Mouse (Mus musculus) right cerebral cortex, adult 18-20 months (tissue): ENCODE data around the gene Hipk2.

Experiments used
- DNase-seq: peaks from one replicate; pipeline ENCODE4 v3.0.0; 2022; ENCODE audit warnings: mixed read lengths

Hipk2 gene

DNA sequence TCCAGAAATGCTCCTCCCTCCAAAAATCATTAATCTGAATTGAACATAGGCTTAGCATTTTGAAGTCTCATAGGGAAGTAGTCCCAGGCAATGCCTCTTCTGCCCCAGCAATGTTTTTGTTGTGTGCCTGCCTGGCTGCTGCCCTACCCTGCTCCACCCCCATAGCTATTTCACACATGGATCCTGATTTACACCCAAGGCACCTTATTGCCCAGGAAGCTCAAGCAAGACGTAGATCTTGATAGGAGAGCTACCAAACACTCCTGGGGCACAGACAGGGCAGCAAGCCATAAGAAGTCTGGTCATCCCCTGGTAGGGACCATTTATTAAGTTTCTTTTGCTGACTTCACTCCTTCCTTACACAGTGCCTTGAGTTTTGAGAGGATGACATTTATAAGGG is 88.8 kb downstream of the Hipk2 start:
- no peak for DNase-seq

DNA sequence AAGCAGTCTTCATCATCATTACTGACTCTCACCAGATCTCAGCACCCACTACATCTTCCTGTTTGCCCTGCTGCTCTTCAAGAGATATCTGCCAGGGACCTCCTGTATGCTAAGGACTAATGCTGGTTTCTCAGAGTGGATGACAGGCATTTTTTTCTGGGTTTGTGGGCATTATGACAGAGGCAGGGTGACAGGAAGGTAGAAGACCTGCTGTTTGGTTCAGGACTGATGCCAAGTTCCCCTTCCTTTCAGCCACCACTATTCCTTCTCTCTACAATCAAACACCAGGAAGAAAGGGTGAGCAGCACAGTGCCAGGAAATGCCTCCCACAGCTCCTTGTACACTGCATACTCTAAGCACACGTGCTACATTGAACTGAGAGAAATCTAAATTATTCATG is 90.2 kb downstream of the Hipk2 start:
- DNase-seq, result no peak

DNA sequence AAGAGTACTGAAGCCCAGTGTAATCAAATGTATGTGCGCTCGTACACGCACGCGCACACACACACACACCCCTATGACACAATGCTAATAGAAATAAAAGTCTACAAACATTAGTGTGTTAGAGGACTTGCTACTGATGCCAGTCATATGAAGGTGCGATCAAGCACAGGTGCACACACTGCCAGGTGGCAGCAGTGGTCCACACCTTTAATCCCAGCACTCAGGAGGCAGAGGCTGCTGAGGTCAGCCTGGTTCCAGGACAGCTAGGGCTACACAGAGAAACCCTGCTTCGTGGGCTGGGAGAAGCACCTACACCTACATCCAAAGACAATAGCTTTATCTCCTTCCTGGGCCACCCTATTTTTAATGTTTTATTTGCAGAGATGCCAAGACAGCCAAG is 96.6 kb downstream of the Hipk2 start:
- DNase-seq, result no peak

DNA sequence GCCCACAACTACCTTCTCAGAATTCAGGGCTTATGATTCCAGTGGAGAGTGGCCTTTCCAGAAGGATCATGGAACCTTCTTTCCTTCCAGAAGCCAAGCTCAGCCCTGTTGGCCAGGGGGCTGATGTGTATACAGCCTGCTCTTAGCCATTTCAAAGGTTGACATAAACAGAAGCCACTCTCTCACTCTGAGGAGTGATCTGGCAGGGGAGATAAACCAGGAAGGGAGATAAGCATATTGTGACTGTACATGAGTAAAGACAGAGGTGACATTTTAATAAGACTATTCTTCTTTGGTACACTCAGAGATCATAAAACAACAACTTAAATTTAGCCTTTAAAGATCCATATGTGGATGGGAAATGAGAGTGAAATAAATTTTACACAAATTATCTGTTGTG is 97.1 kb downstream of the Hipk2 start:
- no peak for DNase-seq

DNA sequence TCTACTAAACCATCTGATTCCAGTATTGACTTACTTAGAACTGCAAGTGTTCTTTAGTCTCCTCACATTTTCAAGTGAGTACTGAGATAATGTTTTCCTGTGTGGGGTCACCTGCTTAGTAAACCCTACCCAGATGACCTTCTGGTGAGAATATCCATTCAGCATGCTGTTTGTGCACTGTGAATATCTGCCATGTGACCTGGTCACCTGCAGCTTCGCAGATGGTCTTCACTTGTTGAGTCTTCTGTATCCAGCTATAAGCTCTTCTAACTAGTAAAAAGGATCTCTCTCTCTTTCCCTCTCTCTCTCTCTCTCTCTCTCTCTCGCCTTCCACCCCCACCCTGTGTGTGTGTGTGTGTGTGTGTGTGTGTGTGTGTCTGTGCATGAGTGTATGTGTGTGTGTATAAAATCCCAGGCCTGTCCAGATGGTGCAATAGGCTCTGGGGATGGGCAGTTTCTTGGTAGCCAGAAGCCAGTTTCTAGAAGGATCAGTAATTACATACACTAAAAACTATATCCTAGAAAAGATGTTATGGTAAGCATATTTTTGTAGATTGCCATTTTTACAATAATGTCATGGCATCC is 99.9 kb downstream of the Hipk2 start:
- no peak for DNase-seq

DNA sequence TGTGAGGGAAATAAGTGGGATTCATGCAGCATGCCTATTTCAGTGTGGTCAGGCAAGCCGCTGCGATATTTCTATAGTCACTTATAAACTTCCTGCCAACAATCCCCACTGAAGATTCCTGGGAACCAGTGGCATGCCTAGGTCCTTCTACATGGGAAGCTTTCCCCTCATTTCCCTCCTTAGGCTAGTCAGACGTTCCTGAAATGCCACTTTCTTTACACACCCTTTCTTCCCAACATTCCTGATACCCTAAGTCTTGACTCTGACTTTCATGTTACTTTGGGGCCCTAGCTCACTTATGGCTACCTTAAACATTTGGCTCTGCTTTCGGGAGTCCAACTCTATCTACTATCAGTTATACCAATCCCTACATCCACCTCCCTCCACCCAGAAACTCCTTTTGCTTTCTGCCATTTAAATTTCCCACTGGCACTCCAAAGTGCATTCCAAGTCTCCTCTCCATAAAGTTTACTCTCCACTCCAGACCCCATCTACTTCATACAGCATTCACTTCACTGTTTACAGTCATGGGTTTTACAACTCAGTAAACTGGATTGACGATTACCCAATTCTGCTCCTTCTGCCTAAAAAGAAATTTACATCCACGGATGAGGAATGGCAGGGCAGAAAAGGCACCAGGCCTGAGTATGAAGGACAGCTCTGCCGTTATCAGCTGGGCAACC is 103.0 kb downstream of the Hipk2 start:
- no peak for DNase-seq

DNA sequence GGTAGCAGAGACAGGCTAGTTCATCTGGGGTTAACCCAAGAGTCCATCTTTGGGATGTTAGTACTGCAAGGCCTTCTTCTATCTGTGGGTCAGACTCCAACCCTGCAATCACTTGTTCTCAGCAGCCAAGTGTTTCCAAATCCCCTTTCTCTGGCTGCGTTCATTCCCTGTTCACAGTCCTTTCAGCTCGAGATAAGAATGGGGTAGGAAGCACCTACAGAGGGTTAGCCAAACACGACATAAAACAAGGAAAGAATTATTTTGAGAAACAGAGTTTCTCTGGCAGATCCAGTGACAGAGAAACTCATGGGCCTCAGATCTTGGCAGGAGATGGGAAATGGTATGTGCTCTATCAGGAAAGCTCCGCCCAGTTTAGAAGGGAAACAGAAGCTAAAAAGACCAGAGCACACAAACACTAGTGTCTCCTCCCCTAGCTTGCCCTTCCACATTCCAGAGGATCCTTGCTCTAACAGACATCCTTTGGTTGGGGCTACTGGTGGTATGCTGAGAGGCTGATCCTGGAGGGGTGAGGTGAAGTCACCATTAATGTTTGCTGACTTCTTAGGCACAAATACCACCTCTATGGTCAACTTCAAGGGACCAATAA is 104.8 kb downstream of the Hipk2 start:
- DNase-seq, result no peak

DNA sequence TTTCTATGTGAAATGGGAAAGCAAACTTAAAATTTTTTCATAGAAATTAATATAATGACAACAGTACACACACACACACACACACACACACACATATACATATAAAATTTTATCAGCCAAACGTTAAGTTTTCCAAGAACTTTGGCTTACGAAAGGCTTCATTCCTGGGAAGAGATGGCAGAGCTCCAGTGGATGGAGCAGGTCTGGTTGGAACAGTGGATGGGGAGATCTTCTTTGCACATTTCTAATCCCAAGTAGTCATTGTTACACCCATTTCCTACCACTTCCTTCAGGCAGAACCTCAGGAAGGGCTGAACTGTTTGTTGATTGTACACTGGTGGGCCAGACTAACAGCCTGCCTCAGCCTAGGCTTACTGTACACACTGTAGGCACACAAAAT is 106.3 kb downstream of the Hipk2 start:
- no peak for DNase-seq

DNA sequence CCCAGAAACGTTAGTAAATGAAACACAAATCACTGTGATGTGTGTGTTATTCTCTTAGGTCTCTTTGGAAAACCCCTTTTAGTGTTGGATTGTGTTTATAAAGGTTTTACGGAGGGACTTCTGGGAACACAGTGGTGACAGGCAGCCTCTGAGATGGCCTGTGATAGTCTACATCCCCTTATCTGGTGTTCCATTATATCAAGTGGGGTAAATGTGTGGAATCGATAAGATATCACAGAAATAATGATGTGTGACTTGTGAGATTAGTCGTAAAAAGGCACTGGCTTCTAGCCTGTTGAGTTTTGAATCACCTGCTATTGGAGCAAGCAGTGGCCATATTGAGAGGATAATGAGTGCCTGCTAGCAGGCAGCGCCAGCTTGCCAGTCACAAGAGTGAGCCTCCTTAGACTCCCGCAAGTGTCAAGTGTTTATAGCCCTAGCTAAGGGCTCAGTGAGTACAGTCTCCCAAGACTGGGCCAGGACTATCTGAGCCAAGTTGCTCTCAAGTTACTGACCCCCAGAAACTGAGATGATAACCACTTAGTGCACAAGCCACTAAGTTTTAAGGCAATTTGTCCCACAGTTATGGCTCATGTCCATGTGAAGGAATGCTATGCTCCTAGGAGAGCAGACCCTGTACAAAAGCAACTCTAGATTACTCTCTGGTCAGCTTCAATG is 113.2 kb downstream of the Hipk2 start:
- DNase-seq, result no peak

DNA sequence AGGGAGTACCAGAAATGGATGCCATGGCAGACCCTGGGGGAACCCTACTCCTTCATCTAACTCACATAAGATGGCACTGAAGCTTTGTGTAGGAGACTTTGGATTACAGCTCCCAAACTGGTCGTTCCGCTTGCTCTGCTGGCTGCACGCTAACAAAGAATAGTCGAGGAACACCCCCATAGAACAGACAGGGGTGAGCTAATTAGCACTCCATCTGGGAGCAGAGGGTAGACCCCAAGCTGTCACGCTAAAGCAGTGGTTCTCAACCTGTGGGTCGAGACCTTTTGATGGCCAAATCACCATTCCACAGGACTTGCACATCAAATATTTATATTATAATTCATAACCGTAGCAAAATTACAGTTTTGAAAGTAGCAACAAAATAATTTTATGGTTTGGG is 114.0 kb downstream of the Hipk2 start:
- DNase-seq, result no peak

DNA sequence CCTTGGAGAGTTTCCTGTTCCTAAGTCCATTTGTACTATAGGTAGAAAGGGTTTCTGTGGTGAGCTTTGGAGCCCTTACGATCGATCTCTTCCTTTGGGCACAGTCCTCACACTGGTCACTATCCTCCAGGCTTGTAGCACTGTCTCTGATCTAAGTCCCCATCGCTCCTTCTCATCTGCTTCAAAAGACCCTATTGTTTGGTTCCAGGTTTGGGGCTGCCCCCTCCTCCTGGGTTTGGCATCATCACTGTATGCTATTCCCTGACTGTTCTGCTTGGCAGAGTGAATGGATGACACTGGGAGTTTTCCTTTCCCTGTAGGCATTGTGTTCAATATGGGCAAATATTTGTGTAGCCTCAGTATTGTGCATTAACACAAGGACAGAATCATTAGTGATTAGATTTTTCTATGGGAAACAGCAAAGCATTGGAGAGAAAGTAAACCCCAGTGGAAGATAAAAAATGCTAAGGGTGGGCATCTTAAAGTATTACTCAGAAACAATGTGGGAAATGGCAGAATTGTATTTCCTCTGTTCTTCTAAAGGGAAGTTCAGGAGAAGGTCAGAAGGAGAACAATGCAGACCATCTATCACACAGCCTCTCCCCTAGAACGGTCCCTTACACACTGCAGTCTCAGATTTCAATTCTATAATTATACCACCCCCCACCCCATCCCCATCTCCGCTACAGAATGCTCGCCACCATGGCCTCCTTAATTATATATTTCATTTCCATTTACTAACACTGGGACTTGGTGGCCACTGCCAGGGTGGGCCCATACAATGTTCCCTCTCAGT is 114.9 kb downstream of the Hipk2 start:
- no peak for DNase-seq

DNA sequence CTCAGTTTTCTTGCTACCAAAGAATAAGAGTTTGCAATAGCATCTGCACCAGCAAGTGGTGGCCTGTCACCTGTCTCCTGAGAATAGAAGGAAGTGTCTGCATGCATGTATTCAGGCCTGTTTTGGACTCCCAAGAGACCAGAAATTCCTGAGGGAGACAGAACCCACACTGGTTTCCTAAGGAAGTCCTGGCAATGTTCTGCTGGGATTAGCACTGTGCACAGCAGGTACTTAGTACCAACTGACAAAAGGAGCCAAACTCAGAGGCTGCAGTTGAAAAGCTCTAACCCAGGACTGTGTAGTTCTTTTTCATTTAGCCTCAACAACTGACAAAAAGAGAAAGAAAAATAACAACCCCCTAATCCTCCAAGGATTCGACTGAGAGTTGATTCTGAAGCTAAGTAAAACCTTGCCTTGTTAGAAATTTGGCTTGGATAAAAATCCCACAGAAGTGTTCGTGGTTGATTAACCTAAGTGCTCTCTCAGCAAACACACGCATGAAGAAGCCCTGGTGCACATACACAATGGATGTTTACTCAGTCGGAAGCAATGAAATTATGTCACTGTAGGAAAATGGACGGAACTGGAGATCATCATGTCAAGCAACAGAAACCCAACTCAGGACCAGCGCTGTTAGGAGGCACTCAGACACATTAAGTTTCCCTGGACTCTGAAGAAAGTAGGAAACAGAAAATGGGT is 115.9 kb downstream of the Hipk2 start:
- no peak for DNase-seq

DNA sequence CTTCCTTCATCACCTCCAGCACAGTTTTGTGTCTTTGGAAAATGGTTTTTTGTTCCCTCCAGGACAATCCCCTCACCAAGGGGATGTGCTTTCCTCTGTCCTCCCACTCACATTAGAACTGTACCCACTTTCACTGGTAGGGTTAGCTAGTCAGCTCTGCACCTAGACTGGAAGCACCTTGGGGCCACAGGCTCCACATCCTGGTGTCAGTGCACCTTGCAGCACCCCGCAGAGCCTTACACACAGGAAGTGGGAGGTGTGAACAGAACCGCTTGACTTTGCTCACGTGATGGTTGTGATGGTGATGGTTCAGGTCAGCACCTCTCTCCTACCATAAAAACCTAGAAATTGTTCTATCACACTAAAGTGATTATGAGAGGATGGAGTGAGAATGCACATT is 116.8 kb downstream of the Hipk2 start:
- no peak for DNase-seq

DNA sequence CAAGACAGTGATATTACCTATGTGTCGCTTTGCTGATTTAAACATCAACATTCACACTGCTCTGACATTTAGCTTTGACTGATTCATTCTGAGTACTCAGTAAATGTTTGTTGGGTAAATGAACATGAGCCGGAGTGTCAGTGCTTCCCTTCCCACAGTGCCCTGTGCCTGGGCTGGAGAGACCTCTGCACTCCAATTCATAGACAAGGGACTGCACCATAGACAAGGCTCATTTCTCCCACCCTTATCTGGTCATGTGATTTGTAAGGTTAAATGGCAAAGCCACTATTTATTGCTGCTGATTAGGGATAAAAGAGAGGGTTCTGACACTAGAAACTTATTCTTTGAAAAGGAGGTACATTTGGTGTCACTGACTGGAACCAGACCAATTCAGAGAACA is 118.4 kb downstream of the Hipk2 start:
- DNase-seq, result no peak

DNA sequence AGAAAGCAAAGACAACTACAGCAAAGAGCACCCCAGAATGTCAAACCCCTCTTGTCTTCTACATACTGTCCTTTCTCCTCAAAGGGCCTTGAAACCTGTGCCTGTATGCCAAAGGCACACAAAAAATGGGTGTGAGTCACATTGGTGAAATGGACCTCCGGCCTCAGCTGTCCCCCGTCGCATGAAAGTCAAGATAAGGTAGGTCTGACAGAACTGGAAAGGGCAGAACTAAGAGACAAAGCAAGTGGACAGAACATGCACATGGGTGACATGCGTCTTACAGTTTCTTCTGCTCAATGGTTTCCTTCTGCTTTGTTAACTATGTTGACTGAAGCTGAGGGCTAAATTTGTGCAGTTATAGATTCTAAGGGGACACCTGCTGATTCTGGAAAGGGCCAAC is 119.0 kb downstream of the Hipk2 start:
- no peak for DNase-seq

DNA sequence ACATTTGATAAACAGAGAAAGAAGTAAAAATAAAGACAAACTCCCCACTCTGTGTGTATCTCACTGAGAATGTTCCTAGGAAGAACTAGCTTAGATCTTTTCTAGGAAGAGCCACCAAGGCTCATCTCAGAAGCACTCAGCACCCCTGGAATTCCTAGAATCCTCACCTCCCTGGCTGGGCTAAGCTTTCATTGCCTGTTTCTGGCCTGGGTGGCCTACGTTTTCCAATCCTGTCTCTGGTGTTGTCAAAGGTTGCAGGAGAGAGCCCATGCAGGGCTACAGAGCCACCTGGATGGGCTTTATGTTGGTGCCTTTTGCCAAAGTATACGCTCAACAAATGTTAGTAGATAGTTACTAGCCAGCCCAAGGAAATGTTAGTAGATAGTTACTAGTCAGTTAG is 120.0 kb downstream of the Hipk2 start:
- DNase-seq, result no peak

DNA sequence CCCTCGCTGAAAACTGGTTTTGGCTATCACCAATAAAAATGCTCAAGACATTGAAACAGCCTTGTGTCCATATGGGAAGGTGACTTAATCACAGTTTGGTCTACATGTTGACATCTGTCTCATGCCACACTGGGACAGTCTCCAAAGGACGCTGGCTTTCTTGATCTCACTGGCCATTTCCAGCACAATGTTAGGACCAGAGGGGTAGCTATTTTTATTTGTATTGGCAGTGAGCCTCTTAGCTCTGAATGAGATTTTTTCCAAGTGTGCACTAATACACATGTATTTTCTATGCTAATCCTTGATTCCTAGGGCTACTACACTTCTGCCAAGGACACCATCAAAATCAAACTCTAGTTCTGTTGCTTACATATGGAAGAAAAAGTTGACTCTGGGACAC is 120.8 kb downstream of the Hipk2 start:
- DNase-seq, result no peak

DNA sequence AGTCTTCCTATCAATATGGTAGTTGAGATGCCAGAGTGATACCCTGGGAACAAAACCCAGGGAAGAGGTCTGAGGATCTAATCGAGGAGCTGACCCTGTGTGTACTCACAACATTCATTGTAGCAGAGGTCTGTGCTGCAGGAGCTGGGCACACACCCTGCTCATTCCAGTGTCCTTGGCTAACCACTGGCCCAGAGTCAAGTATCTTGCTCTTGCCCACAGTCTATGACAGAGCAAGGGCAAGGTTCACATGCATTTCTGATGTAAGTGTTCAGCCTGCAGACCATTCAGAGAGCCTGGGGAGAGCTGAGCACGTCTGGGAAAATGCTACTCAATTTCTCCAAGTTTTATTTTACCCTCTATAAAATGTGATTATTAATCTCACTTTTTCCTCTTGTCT is 122.2 kb downstream of the Hipk2 start:
- no peak for DNase-seq

DNA sequence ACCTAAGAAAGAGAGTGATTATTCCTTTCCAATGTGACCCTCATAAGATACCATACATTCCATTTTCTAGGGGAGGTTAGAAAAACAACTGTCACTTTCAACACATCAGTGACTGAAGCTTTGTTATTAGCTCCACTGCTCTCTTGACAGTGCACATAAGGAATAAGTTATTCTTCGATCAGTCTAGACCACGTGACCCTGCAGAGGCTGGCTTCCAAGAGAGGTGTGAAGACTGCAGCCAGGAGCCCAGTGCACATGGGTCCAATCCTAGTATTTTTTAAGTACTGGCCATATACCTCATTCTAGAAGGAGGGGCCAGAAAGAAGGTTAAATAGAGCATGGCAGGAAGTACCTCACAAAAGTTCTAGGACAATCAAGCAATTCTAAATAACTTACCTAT is 122.9 kb downstream of the Hipk2 start:
- DNase-seq, result no peak

DNA sequence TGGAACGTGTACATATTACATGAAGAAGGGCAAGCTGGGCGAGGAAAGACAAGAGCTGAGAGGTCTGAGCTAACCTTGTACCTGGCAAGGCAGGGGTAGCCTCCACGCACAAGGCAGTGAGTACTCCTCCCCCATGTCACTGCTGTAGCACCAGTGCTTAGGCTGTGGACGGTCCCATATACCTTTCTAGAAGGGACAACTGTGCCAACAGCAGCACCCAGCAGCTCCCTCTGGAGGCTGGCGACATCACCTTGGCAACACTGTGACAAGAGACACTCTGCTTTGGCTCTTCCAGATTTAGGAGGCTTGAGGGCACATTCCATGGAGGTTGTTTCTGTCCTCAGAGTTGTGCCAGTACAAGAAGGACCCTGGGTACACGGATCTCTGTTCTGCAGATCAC is 123.5 kb downstream of the Hipk2 start:
- DNase-seq, result no peak

DNA sequence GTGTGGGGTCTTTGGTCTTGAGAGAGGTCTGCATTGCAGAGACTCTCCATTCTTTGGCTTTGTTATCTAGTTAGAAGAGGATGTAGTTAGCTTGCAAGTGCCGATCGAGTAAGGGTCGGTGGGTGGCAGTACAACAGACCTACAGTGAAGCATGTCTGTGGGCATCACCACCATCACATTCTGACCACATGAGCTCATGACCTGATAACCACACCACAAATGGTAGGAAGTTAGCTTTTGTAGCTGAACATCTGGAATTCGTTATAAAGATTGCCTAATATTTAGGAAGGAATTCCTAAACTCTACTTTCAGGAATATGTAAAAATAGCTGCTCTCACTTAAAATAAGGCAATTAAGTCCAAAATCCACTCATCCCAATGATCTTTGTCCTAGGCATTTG is 127.9 kb downstream of the Hipk2 start:
- DNase-seq, result no peak

DNA sequence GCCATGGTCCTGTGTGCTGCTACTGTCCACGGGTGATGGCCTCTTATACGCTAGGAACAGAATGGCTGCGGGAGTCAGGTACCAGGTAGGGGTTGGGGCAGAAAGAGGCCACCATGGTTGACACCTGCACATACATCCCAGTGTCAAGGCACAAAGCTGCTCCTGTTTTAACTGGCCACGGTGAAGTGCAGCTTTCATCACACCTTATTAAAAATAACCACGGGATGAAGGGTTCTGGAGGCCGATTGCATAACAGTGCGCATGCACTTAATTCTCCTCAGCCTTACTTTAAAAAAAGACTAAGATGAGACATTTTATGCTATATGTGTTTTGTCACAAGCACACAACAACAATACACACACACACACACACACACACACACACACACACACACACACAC is 132.6 kb downstream of the Hipk2 start:
- no peak for DNase-seq

DNA sequence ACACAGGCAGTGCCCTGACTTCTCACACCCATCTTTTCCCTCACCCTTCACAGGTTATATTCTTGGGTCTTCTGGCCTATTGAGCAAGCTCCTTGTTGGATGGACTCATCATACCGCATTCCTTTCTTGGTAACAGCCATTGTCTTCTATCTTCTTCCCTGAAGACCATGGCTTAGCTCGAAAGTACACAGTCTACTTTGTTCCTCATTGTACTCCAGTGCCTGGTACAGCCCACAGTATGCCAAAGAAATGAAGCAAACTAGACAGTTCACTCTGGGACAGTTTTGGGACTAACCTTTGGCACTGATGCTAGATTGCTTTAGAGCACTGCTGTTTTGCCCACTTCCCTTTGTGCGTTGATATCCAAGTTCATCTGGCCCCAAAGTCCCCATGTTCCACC is 133.5 kb downstream of the Hipk2 start:
- no peak for DNase-seq
